Mouse (Mus musculus) E14TG2a.4 (cell line): Measurements from ENCODE around the gene Ehbp1.

Experiments
- H3K27me3 ChIP-seq: 2 replicates; pipeline ENCODE4 v1.6.1; 2014; ENCODE audit warnings: low read length, control low read depth; ENCODE audit not compliant: insufficient read depth
- H3K36me3 ChIP-seq: 2 replicates; pipeline ENCODE4 v1.6.1; 2014; ENCODE audit warnings: low read length, control low read depth; ENCODE audit not compliant: insufficient read depth
- H3K4me1 ChIP-seq: replicated peaks from 2 replicates; pipeline ENCODE4 v1.6.1; 2014; ENCODE audit warnings: low read depth, low read length, control low read depth
- H3K4me3 ChIP-seq: replicated peaks from 2 replicates; pipeline ENCODE4 v1.5.1; 2014; ENCODE audit warnings: mild to moderate bottlenecking, low read length
- H3K9me3 ChIP-seq: 2 replicates; pipeline ENCODE4 v1.6.1; 2014; ENCODE audit warnings: low read length, control low read depth
- CTCF ChIP-seq: conservative IDR thresholded peaks from 2 replicates; pipeline ENCODE4 v1.5.1; 2014; ENCODE audit warnings: low read length
- NANOG ChIP-seq: IDR thresholded peaks from 2 replicates; pipeline ENCODE4 v1.6.1; 2014; ENCODE audit warnings: borderline replicate concordance, low read length, mixed read lengths
- POU5F1 ChIP-seq: IDR thresholded peaks from 2 replicates; pipeline ENCODE4 v1.6.1; 2014; ENCODE audit warnings: low read length, borderline replicate concordance

Ehbp1 gene

DNA sequence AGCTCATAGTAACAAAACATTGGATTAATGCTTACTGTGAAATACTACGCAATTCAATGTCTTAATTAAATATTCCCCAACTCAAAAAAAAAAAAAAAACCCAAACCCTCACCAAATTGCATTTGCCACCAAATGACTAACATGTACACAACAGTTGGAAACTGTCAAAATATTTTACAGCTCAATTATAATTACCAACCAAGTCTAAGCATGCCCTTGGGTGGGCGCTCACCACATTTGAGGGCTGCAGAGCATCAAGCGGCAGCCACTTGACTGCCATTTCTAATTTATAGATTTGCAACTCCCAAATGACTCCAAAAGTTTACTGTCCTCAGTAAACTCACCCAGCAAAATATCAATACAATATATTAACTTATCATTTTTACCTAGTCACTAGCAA, 229.9 kb downstream of the Ehbp1 start:
- no peaks in the 10 kb centered on the region for H3K27me3 ChIP-seq
- no peaks in the 10 kb centered on the region for H3K36me3 ChIP-seq
- H3K4me1 ChIP-seq: no peaks in the 10 kb centered on the region
- H3K9me3 ChIP-seq: no peaks in the 10 kb centered on the region
- H3K4me3 ChIP-seq: no peak overlapping the region
- TF ChIP-seq CTCF (no peak), NANOG (no peak), POU5F1 (no peak)

DNA sequence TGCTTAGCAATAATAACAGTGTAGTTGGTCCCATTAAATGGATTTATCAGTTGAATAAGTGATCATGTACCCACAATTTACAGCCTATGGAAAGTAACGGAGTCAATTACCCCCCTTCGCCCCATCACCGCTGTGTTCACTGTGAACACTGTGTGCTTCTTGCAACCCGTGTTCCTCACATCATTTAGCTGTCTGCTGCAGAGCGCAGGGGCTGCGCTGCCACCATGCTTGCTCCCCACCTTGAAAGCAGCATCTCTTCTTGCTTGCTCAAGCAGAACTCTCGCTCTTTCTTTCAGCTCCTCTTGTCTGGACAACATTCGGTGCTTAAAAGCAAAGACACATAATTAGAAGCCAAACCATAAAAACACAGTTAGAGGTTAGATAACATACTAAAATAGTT, 252.7 kb downstream of the Ehbp1 start:
- Histone ChIP-seq H3K27me3 (no peaks in the 10 kb centered on the region), H3K4me1 (0 out of 2 replicates have a peak, but pooled peaks cover 5% of the 10 kb centered on the region), H3K36me3 (no peaks in the 10 kb centered on the region), H3K9me3 (no peaks in the 10 kb centered on the region), H3K4me3 (no peak overlapping the region)
- TF ChIP-seq CTCF: no peak
- no peak for TF ChIP-seq NANOG
- no peak for TF ChIP-seq POU5F1

GRCm38 (mm10) chr11:22063352-22063751, 278.7 kb downstream of the Ehbp1 start:
- Histone ChIP-seq H3K4me3 (no peak overlapping the region), H3K9me3 (no peaks in the 10 kb centered on the region)
- TF ChIP-seq NANOG: no peak
- no peak for TF ChIP-seq POU5F1
- no peak for TF ChIP-seq CTCF

GRCm38 (mm10) chr11:22061660-22062059, 280.4 kb downstream of the Ehbp1 start:
- no peak for TF ChIP-seq NANOG
- no peak for TF ChIP-seq CTCF
- TF ChIP-seq POU5F1: no peak
- Histone ChIP-seq H3K36me3 (no peaks in the 10 kb centered on the region), H3K9me3 (no peaks in the 10 kb centered on the region), H3K4me3 (no peak overlapping the region), H3K4me1 (no peaks in the 10 kb centered on the region), H3K27me3 (no peaks in the 10 kb centered on the region)

More at GRCm38 (mm10) chr11:22063352-22063751, 278.7 kb downstream of the Ehbp1 start:
- Histone ChIP-seq H3K4me1 (no peaks in the 10 kb centered on the region), H3K27me3 (no peaks in the 10 kb centered on the region), H3K36me3 (no peaks in the 10 kb centered on the region)

DNA sequence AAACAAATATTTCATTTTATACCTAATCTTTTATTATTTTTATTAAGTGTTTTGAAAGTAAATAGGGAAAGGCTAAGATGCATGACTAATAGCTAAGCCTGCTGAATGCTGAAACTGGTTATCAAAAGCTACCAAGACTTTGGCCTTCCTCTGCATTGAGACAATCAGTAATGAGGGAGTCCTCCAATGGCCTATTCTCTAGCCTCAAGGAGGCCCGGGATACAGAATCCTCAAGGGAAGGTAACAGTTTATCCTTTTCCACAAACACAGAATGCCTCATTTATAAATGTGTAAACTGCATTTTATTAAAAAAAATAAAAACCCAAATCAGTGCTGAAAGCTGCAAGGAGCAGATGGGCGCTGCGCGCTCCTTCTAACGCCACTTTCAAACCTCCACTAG, 284.6 kb downstream of the Ehbp1 start:
- Histone ChIP-seq H3K27me3 (no peaks in the 10 kb centered on the region), H3K4me1 (no peaks in the 10 kb centered on the region), H3K36me3 (no peaks in the 10 kb centered on the region), H3K9me3 (no peaks in the 10 kb centered on the region), H3K4me3 (no peak overlapping the region)
- TF ChIP-seq NANOG (no peak), POU5F1 (no peak), CTCF (no peak)

GRCm38 (mm10) chr11:22055908-22056307, 286.2 kb downstream of the Ehbp1 start:
- no peak for TF ChIP-seq CTCF
- TF ChIP-seq NANOG: no peak
- no peak for TF ChIP-seq POU5F1
- no peaks in the 10 kb centered on the region for H3K27me3 ChIP-seq
- no peak overlapping the region for H3K4me3 ChIP-seq
- H3K36me3 ChIP-seq: no peaks in the 10 kb centered on the region
- H3K9me3 ChIP-seq: no peaks in the 10 kb centered on the region
- H3K4me1 ChIP-seq: peaks cover 1% of the 10 kb centered on the region; the same call in 1 of the 2 replicates

GRCm38 (mm10) chr11:22053034-22053668, 288.9 kb downstream of the Ehbp1 start:
- no peaks in the 10 kb centered on the region for H3K36me3 ChIP-seq
- no peaks in the 10 kb centered on the region for H3K9me3 ChIP-seq
- H3K4me1 ChIP-seq: peaks cover 4% of the 10 kb centered on the region; the same call in 1 of the 2 replicates
- no peak overlapping the region for H3K4me3 ChIP-seq
- no peaks in the 10 kb centered on the region for H3K27me3 ChIP-seq
- TF ChIP-seq NANOG (no peak), CTCF (no peak), POU5F1 (no peak)

- H3K4me3 ChIP-seq: no peak overlapping the region
- TF ChIP-seq CTCF (no peak), POU5F1 (no peak), NANOG (no peak)
- no peaks in the 10 kb centered on the region for H3K36me3 ChIP-seq
- no peaks in the 10 kb centered on the region for H3K9me3 ChIP-seq
- no peaks in the 10 kb centered on the region for H3K27me3 ChIP-seq
- H3K4me1 ChIP-seq: peaks cover 4% of the 10 kb centered on the region; the same call in 1 of the 2 replicates
Observed at GRCm38 (mm10) chr11:22050864-22051263, 291.2 kb downstream of the Ehbp1 start.

- TF ChIP-seq CTCF (no peak), POU5F1 (no peak), NANOG (no peak)
- Histone ChIP-seq H3K4me1 (no peaks in the 10 kb centered on the region; the same call in 1 of the 2 replicates), H3K36me3 (no peaks in the 10 kb centered on the region), H3K4me3 (no peak overlapping the region), H3K9me3 (no peaks in the 10 kb centered on the region), H3K27me3 (no peaks in the 10 kb centered on the region)
Observed at GRCm38 (mm10) chr11:22039854-22040426, 302.2 kb downstream of the Ehbp1 start.
